Mouse (Mus musculus) ovary, postnatal 36 days (tissue): ENCODE measurements at regions not wholly inside any gene's neighbourhood (a gene's known extent, or its start where the extent isn't known, plus 50 kb on each side); places are given as distances from the start of the nearest gene placed in this dataset.

Experiments
- DNase-seq: peaks from one replicate; pipeline ENCODE4 v3.0.0; 2022; ENCODE audit warnings: low spot score, mixed read lengths

GRCm38 (mm10) chr8:109012655-109013054, 481.2 kb upstream of the Pmfbp1 start:
- no peak for DNase-seq

GRCm38 (mm10) chr8:109013577-109013976, 480.2 kb upstream of the Pmfbp1 start:
- no peak for DNase-seq

DNA sequence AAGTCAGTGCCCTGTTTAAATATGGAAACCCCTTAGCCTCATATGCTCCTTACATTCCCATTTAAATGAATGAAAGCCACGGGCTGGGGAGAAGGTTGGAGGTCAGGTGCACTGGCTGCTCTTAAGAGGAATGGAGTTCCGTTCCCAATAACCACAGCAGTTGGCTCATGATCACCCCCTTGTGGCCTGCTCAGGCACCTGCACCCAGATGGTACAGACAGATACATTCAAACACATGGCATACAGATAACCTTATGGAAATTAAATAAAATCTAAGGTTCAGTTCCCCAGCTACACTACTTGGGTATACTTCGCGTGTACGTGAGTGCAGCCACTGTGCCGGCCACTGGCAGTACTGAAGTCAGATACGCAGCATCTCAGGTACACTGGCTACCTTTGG, 479.1 kb upstream of the Pmfbp1 start:
- peak; percentile 31 for DNase-seq

DNA sequence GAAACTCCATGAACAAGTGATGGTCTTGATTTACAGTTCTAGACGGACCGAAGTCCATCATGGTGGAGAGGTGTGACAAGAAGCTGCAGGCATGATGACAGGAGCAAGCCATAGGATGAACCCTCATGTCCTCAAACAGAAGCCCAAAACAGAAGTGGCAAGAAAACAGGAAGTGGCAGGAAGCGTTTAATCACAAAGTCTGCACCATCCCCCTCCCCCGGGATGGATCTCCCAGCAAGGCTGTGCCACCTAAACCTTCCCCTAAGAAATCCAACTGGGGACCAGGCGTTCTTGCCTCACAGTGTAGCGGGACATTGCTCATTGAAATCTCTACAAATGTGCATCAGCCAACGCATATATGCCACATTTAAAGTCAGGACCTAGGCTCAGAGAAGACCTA, 474.3 kb upstream of the Pmfbp1 start:
- no peak for DNase-seq

DNA sequence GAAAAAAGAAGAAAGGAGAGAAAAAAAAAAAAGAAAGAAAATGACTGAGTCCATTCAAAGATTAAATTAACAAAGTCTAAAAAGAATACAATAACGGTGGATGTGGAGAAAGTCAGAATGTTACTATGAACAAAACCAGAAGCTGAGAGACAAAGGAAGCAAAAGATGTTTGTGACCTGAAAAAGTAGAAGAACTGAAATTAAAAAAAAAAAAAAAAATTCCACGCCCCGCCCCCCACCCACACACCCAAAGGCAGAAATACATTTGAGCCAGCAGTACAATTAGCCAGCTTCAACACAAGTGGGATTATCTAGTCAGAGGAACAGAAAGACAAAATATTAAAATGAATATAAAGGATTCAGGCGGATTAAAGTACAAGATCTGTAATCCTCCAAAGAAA, 473.7 kb upstream of the Pmfbp1 start:
- no peak for DNase-seq

DNA sequence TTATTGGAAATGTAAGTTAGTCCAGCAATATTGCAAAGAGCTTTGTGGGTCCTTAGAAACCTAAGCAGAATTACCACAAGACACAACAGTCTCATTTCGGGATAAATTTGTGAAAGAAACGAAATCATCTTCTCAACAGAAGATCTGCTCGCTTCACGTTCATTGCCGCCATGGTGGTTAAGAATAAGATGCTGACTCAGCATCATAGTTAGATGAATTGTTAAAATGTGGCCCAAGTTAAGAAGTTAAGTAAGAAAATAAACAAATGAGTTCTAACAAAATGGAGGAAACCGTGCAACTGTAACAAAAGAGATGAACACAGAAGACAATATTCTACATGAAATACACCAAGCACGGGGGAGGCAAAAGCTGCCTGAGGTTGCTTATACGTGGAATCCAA, 465.9 kb upstream of the Pmfbp1 start:
- no peak for DNase-seq

GRCm38 (mm10) chr8:109053608-109054007, 440.2 kb upstream of the Pmfbp1 start:
- no peak for DNase-seq

DNA sequence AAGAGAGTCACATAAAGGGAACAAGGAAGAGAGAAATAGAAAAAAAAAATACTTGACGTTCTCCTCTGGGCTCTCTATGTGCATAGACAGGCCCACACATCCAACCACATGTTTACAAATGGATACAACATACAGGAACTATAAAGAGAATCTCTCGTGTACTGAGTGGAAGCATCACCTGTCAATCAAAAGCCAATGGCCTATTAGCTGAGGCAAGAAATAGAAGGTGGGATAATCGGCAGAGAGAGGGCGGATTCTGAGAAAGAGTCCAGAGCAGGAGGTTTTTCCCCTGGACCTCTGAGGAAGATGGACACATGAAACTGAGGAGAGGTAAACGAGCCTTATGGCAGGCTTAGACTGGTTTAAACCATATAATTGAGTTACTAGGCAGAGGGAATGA, 434.7 kb upstream of the Pmfbp1 start:
- DNase-seq: no peak

GRCm38 (mm10) chr8:109062376-109062775, 431.5 kb upstream of the Pmfbp1 start:
- DNase-seq: no peak

- DNase-seq: no peak
Measured at GRCm38 (mm10) chr8:109073715-109074114, 420.1 kb upstream of the Pmfbp1 start.

DNA sequence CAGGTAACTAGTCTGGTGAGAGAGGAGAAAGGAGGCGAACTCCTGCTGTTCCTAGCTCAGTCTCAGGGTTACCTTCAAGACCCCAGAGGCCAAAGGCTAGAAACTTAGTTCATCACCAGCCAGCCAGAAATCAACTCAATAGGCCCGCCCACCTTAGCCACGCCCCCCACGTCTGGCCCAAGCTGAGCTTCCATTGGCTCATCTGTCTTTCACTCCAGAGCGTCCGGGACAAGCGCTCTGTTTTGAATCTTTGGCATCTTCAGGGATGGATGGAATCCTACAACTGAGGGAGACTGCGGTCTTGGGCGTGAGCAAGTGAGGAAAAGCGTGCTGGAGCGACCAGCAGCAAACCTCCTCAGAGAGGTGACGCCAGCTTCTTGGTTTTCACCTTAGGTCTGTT, 418.8 kb upstream of the Pmfbp1 start:
- no peak for DNase-seq

- no peak for DNase-seq
Measured at GRCm38 (mm10) chr8:109079223-109079622, 414.6 kb upstream of the Pmfbp1 start.

GRCm38 (mm10) chr8:109081295-109081694, 412.5 kb upstream of the Pmfbp1 start:
- DNase-seq: no peak

- no peak for DNase-seq
Measured at GRCm38 (mm10) chr8:109085134-109085533, 408.7 kb upstream of the Pmfbp1 start.

DNA sequence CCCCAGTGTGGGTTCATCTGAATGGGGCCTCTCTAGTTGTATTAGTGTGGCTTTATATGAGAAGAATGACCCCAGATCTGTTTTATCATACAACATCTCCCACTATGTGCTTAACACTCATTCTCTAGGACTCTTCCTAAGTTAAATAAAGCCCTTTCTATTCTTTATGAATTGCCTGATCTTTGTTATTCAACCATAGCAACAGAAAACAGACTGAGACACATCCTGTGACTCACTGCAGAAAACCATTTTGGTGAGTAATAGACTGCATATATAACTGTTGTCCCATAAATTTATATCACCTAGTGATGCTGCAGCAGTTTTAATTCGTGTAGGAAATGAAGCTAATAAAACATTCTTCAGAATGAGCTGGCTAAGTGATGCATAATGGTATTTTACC, 406.0 kb upstream of the Pmfbp1 start:
- DNase-seq: no peak

DNA sequence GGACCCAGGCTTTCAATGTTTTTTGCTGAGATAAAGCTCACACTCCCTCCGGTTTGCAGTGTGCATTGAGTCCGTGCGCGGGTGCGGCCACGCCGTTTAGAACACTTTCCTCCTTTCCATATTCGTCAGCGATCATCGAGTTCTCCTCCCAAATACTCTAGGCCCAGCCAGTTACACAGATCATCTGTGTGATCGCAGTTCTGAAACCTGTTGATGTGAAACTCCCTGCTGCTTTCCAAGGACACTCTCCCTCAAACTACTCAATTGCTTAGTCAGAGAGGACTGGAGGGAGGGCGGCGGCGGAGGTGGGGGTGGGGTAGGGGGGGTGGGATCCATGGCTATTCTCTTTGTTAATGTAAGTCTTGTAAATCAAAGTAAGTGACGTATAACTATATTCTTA, 394.2 kb upstream of the Pmfbp1 start:
- no peak for DNase-seq

DNA sequence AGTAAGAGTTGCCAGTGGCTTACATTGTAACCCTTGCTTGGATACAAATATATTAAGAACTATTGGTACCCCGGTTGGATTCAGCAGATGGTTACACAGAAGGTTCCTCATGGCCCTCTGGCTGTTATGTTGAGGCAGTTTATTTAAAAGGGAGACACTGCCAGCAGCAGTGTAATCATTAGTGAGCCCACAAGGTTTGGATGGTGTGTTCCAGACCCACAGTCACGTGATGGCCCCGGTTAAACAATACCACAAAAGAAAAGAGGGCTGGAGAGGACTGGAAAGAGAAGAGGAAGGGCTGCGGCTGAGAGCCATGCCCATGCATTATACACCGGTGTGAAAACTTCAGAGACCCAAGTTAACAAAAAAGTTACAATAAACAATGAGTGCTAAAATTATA, 392.4 kb upstream of the Pmfbp1 start:
- no peak for DNase-seq

DNA sequence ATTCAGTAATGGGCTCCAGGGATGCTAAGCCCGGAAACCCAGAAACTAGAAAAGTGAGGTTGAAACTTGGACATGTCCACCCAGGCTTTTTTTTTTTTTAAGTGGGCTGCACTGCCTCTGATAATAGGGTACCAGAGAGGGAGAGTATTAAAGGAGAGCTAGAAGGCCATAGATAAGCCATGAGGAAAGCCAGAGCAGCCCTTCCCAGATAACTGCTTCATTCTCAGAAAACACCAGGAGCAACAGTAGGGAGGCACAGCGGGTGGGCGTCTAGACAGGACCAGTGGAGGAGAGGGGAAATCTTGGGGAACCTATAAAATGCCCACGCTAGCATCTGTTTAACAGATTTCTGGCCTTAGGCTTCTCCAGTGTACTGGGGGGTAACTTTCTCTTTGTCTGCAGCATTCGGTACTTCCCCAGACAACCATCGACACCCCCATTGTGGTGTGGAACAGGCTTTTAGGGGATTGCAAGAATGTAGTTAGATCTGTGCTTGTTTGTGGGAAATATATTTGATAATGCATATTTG, 389.0 kb upstream of the Pmfbp1 start:
- DNase-seq: no peak

GRCm38 (mm10) chr8:109105693-109106092, 388.1 kb upstream of the Pmfbp1 start:
- no peak for DNase-seq

- DNase-seq: no peak
Measured at GRCm38 (mm10) chr8:109106971-109107370, 386.9 kb upstream of the Pmfbp1 start.

- DNase-seq: no peak
Measured at GRCm38 (mm10) chr8:109107762-109108161, 386.1 kb upstream of the Pmfbp1 start.

GRCm38 (mm10) chr8:109109390-109109789, 384.4 kb upstream of the Pmfbp1 start:
- no peak for DNase-seq

DNA sequence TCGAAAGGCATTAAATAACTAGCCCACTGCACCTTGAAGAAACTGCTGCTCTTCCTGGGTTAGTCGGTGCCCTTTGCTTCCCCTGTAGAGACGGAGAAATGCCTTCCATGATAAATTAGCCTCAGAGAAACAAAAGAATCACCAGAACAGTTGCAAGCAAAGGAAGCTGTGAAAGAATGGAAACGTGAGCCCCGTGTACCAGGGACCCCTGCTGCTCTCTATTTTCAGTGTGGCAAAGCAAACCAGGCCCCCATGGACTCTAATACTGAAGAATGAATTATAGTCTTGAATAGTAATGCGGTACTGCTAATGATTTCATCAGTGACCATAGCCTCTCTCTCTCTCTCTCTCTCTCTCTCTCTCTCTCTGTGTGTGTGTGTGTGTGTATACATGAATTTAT, 372.1 kb upstream of the Pmfbp1 start:
- no peak for DNase-seq

DNA sequence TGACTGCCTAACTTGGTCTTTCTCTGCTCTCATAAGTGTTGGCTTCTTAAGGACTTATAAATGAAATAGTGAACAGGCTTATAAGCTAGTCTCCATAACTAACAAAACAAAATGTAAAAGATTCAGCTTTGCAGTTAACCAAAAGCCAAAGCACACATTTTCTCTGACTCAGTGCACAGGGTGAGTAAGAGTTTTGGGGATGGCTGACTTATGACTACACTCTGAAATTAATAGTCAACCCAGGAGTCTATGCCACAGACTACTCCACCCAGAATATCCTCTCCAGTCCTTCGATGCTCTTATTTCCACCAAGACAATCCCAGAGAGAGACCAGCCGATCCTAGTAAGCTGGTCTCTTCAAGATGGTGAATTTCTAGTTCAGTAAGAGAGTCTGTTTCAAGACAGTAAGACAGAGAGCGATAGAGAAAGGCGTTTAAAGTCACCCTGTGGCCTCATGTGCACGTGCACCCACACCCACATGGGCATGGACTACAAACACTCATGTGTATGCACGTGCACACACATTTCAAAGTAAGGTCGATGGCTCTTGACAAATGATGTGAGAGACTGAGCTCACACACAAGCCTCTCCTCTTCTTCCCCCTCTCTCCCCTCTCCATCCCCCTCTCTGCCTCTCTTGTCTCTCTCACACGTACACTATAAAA, 351.2 kb upstream of the Pmfbp1 start:
- DNase-seq: no peak
